Mouse (Mus musculus): ENCODE measurements around the gene Lrrc23. TPM values are rescaled to one million over a fixed set of nuclear protein-coding genes. Genes with fewer than 3 reads are reported as not detected.

The Lrrc23 gene
- total and polyA plus RNA-seq, 3 experiments = 0.11 TPM; not detected in 2

DNA sequence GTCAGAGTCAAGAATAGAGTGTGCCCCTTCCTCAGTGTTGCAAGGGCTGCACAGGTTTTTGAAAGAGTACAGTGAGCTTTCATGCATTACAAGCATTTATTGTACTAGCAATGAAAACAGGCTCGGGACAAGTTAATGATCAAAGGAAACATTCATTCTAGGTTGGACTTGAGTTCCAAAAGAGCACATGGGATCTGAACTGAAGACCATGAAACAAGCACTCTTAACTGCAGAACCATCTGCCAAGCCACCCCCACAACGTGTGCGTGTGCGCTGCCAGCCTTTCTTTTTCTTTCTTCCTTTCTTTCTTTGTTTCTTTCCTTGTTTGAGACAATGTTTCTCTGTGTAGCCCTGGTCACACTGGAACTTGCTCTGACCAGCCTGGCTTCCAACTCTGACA lies 16.3 kb upstream of the Lrrc23 start:
- Histone ChIP-seq H3K9me3 (replicated peaks) (no peaks in the 10 kb centered on the region), H3K27me3 (ENCODE audit: insufficient read depth, low read length) (no peaks in the 10 kb centered on the region), H3K4me3 (ENCODE audit: low read depth, low read length) (no peak overlapping the region), H3K4me1 (ENCODE audit: insufficient read depth, low read depth, low read length) (peaks cover 7% of the 10 kb centered on the region), H3K36me3 (replicated peaks) (peaks cover 23% of the 10 kb centered on the region)
- TF ChIP-seq GATA2 (IDR thresholded peaks at IDR 0.05; ENCODE audit: borderline replicate concordance, low read depth, low read length) (no peak), TAL1 (conservative IDR thresholded peaks at IDR 0.05; ENCODE audit: low read depth, low read length) (no peak), GATA1 (IDR thresholded peaks at IDR 0.05; ENCODE audit: borderline replicate concordance, low read length) (no peak), POLR2AphosphoS5 (IDR thresholded peaks at IDR 0.05; ENCODE audit: insufficient replicate concordance, low read depth, low read length) (0 out of 2 replicates have a peak, but pooled peaks have one; percentile 63)
- DNase-seq (ENCODE audit: low spot score) = no peak
- ATAC-seq (ENCODE audit: extremely low read depth, insufficient number of reproducible peaks, low FRiP score, poor library complexity, severe bottlenecking) = no peak

DNA sequence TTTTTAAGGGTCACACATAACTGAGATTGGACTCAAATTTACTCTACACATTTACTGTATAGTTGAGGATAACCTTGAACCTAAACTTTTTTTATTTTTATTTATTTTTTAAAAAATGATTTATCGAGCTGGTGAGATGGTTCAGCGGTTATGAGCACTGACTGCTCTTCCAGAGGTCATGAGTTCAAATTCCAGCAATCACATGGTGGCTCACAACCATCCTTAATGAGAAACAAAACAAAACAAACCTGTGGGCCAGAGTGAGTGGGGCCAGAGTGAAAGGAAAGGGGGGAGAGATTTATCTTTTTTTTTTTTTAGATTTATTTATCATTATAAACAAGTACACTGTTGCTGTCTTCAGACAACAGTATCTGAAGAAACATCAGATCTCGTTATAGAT lies 12.4 kb upstream of the Lrrc23 start:
- peaks cover 28% of the 10 kb centered on the region for H3K36me3 ChIP-seq (replicated peaks)
- ATAC-seq (ENCODE audit: extremely low read depth, insufficient number of reproducible peaks, low FRiP score, poor library complexity, severe bottlenecking) (no peak), DNase-seq (ENCODE audit: low spot score) (no peak)
- H3K27me3 ChIP-seq (ENCODE audit: insufficient read depth, low read length) = no peaks in the 10 kb centered on the region
- TF ChIP-seq GATA1 (IDR thresholded peaks at IDR 0.05; ENCODE audit: borderline replicate concordance, low read length) (no peak), POLR2AphosphoS5 (IDR thresholded peaks at IDR 0.05; ENCODE audit: insufficient replicate concordance, low read depth, low read length) (no peak), CTCF (IDR thresholded peaks at IDR 0.05; ENCODE audit: low read depth, low read length) (no peak), GATA2 (IDR thresholded peaks at IDR 0.05; ENCODE audit: borderline replicate concordance, low read depth, low read length) (no peak), TAL1 (conservative IDR thresholded peaks at IDR 0.05; ENCODE audit: low read depth, low read length) (no peak)
- H3K9me3 ChIP-seq (replicated peaks) = no peaks in the 10 kb centered on the region
- H3K4me3 ChIP-seq (ENCODE audit: low read depth, low read length) = no peak overlapping the region
- H3K4me1 ChIP-seq (ENCODE audit: insufficient read depth, low read depth, low read length) = peaks cover 7% of the 10 kb centered on the region

DNA sequence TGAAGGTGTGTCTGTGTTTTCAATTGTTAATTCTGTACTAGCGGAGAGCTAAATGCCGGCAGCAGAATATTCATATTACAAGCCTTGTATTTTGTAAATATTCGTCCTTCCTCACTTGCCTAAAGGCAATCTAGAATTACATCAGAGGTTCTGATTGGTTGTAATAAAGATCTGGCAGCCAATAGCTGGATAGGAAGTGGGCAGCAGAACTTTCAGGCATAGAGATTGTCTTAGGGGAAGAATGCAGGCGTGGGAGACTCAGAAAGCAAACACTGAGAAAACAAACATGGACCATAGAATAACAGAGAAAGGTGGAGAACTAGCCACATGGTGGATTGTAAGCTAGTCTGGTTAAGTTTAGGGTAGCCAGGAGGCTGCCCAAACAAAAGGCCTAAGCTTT lies 10.6 kb upstream of the Lrrc23 start:
- no peak overlapping the region for H3K4me3 ChIP-seq (ENCODE audit: low read depth, low read length)
- TF ChIP-seq GATA1 (IDR thresholded peaks at IDR 0.05; ENCODE audit: borderline replicate concordance, low read length) = no peak
- no peak for TF ChIP-seq POLR2AphosphoS5 (IDR thresholded peaks at IDR 0.05; ENCODE audit: insufficient replicate concordance, low read depth, low read length)
- no peak for TF ChIP-seq CTCF (IDR thresholded peaks at IDR 0.05; ENCODE audit: low read depth, low read length)
- TF ChIP-seq TAL1 (conservative IDR thresholded peaks at IDR 0.05; ENCODE audit: low read depth, low read length) = no peak
- no peak for TF ChIP-seq GATA2 (IDR thresholded peaks at IDR 0.05; ENCODE audit: borderline replicate concordance, low read depth, low read length)
- no peak for DNase-seq (ENCODE audit: low spot score)
- H3K4me1 ChIP-seq (ENCODE audit: insufficient read depth, low read depth, low read length) = no peaks in the 10 kb centered on the region; the same call in 1 of the 2 replicates
- no peaks in the 10 kb centered on the region for H3K27me3 ChIP-seq (ENCODE audit: insufficient read depth, low read length)
- H3K36me3 ChIP-seq (replicated peaks) = peaks cover 17% of the 10 kb centered on the region
- no peak for ATAC-seq (ENCODE audit: extremely low read depth, insufficient number of reproducible peaks, low FRiP score, poor library complexity, severe bottlenecking)
- no peaks in the 10 kb centered on the region for H3K9me3 ChIP-seq (replicated peaks)

DNA sequence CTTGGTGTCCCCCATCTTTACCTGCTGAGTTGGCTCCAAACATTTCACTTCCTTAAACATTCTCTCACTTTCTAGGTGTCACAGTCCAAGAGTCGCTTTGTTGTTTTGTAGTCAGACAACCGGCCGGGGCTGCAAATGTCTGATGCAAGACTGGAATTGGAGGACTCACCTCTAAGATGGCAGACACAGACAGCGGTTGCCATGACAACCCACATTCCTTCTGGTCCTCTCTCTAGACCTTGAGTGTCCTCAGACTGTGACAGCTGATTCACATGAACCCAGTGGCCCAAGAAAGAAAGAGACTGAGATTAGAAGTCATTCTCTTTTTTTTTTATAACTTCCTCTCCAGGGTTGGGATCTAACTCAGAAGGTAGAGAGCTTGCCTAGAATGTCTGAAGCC lies 10.0 kb upstream of the Lrrc23 start:
- ATAC-seq (ENCODE audit: extremely low read depth, insufficient number of reproducible peaks, low FRiP score, poor library complexity, severe bottlenecking) (no peak), DNase-seq (ENCODE audit: low spot score) (no peak)
- TF ChIP-seq GATA2 (IDR thresholded peaks at IDR 0.05; ENCODE audit: borderline replicate concordance, low read depth, low read length) = no peak
- no peak for TF ChIP-seq POLR2AphosphoS5 (IDR thresholded peaks at IDR 0.05; ENCODE audit: insufficient replicate concordance, low read depth, low read length)
- TF ChIP-seq TAL1 (conservative IDR thresholded peaks at IDR 0.05; ENCODE audit: low read depth, low read length) = no peak
- no peak for TF ChIP-seq GATA1 (IDR thresholded peaks at IDR 0.05; ENCODE audit: borderline replicate concordance, low read length)
- no peak for TF ChIP-seq CTCF (IDR thresholded peaks at IDR 0.05; ENCODE audit: low read depth, low read length)
- no peak overlapping the region for H3K4me3 ChIP-seq (ENCODE audit: low read depth, low read length)
- H3K4me1 ChIP-seq (ENCODE audit: insufficient read depth, low read depth, low read length) = no peaks in the 10 kb centered on the region
- H3K36me3 ChIP-seq (replicated peaks) = peaks cover 15% of the 10 kb centered on the region
- no peaks in the 10 kb centered on the region for H3K27me3 ChIP-seq (ENCODE audit: insufficient read depth, low read length)
- no peaks in the 10 kb centered on the region for H3K9me3 ChIP-seq (replicated peaks)

DNA sequence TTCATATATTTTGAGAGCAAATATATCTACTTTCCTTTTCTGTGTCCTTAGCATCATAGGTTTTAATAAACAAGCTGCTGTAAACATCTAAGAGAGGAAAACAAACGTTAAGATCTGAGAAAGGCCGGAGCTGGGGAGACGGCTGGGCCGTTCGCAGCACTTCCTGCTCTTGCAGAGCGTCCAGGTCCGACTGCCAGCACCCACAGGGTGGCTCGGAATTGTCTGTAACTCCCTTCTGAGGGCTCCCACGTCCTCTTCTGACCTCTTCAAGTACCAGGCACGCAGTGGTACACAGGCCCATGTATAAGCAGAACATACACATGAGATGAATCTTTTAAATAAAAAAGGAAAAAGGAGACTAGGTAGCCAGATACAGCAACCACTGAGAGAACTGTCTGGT lies 8.2 kb upstream of the Lrrc23 start:
- Histone ChIP-seq H3K4me1 (ENCODE audit: insufficient read depth, low read depth, low read length) (no peaks in the 10 kb centered on the region), H3K36me3 (replicated peaks) (peaks cover 8% of the 10 kb centered on the region), H3K9me3 (replicated peaks) (no peaks in the 10 kb centered on the region), H3K27me3 (ENCODE audit: insufficient read depth, low read length) (peaks cover 2% of the 10 kb centered on the region; the same call in 1 of the 2 replicates), H3K4me3 (ENCODE audit: low read depth, low read length) (no peak overlapping the region)
- DNase-seq (ENCODE audit: low spot score) (no peak), ATAC-seq (ENCODE audit: extremely low read depth, insufficient number of reproducible peaks, low FRiP score, poor library complexity, severe bottlenecking) (no peak)
- no peak for TF ChIP-seq POLR2AphosphoS5 (IDR thresholded peaks at IDR 0.05; ENCODE audit: insufficient replicate concordance, low read depth, low read length)
- TF ChIP-seq GATA2 (IDR thresholded peaks at IDR 0.05; ENCODE audit: borderline replicate concordance, low read depth, low read length) = no peak
- TF ChIP-seq GATA1 (IDR thresholded peaks at IDR 0.05; ENCODE audit: borderline replicate concordance, low read length) = no peak
- TF ChIP-seq TAL1 (conservative IDR thresholded peaks at IDR 0.05; ENCODE audit: low read depth, low read length) = no peak
- no peak for TF ChIP-seq CTCF (IDR thresholded peaks at IDR 0.05; ENCODE audit: low read depth, low read length)

DNA sequence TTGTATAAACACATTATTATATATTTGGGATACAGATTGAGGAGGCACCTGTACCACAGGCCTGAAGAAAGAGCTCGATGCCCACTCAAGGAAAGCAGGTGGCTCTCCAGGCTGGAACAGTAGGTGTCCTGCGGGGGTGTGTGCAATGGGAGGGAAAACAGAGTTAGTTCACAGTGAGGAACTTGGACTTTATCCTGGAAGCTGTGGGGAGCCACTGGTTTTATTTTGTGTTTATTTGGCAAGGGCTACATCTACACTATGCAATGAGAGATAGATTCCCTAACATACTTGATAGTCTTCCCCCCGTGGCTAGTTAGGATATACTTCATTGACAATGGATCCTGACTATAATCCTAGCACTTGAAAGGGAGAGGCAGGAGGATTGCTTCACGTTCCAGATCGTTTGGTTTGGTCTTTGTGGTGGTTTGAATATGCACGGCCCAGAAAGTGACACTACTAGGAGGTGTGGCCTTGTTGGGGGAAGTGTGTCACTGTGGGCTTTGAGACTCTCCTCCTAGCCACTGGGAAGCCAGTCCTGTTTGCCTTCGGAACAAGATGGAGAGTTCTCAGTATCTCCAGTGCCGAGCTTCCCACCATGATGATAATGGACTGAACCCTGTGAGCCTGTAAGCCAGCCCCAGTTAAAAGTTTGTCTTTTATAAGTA lies 7.4 kb upstream of the Lrrc23 start:
- DNase-seq (ENCODE audit: low spot score) (no peak), ATAC-seq (ENCODE audit: extremely low read depth, insufficient number of reproducible peaks, low FRiP score, poor library complexity, severe bottlenecking) (no peak)
- H3K4me1 ChIP-seq (ENCODE audit: insufficient read depth, low read depth, low read length) = peaks cover 5% of the 10 kb centered on the region; the same call in 1 of the 2 replicates
- H3K9me3 ChIP-seq (replicated peaks) = no peaks in the 10 kb centered on the region
- TF ChIP-seq GATA2 (IDR thresholded peaks at IDR 0.05; ENCODE audit: borderline replicate concordance, low read depth, low read length) (no peak), TAL1 (conservative IDR thresholded peaks at IDR 0.05; ENCODE audit: low read depth, low read length) (no peak), GATA1 (IDR thresholded peaks at IDR 0.05; ENCODE audit: borderline replicate concordance, low read length) (no peak), CTCF (IDR thresholded peaks at IDR 0.05; ENCODE audit: low read depth, low read length) (no peak), POLR2AphosphoS5 (IDR thresholded peaks at IDR 0.05; ENCODE audit: insufficient replicate concordance, low read depth, low read length) (no peak)
- peaks cover 7% of the 10 kb centered on the region for H3K27me3 ChIP-seq (ENCODE audit: insufficient read depth, low read length)
- H3K36me3 ChIP-seq (replicated peaks) = peaks cover 5% of the 10 kb centered on the region
- no peak overlapping the region for H3K4me3 ChIP-seq (ENCODE audit: low read depth, low read length)
